Mouse (Mus musculus) CH12.LX (cell line): Measurements from ENCODE around the gene Glis3. TPM values are rescaled to one million over a fixed set of nuclear protein-coding genes. Genes with fewer than 3 reads are reported as not detected.

Experiments used
- DNase-seq: peaks from one replicate; pipeline ENCODE4 v3.0.0-alpha.2; 2013; ENCODE audit errors: extremely low read depth
- H3K27ac ChIP-seq: 2 replicates; pipeline ENCODE4 v1.5.1; 2012; ENCODE audit warnings: low read depth, mild to moderate bottlenecking, control low read depth, moderate library complexity; ENCODE audit not compliant: insufficient read depth
- H3K27me3 ChIP-seq: replicated peaks from 2 replicates; pipeline ENCODE3; 2012; ENCODE audit warnings: inconsistent platforms
- H3K36me3 ChIP-seq, 2 experiments: replicated peaks in 1 of 2; 2 replicates each; pipeline versions ENCODE3 to v1.6.1; 2012; ENCODE audit warnings: inconsistent platforms in 1 of 2, low read length in 1 of 2, mild to moderate bottlenecking in 1 of 2, mixed read lengths in 1 of 2, moderate library complexity in 1 of 2; ENCODE audit not compliant: control insufficient read depth in 1 of 2, insufficient read depth in 1 of 2
- H3K4me1 ChIP-seq, 2 experiments: 2 replicates each; pipeline ENCODE4 v1.6.1; 2012; ENCODE audit warnings: inconsistent platforms in 1 of 2, moderate library complexity in 1 of 2; ENCODE audit not compliant: insufficient read depth in 2 of 2, control insufficient read depth in 1 of 2
- H3K4me2 ChIP-seq: 2 replicates; pipeline ENCODE4 v1.6.1; 2012; ENCODE audit warnings: low read depth, mild to moderate bottlenecking, control low read depth; ENCODE audit not compliant: poor library complexity, insufficient read depth, severe bottlenecking
- H3K4me3 ChIP-seq, 3 experiments: fragments of 150-350 bp in 1 of 3; sonication (generic) in 1 of 3; replicated peaks in 1 of 3; 2 replicates each; pipeline versions ENCODE3 to v1.5.1; 2011 to 2012; ENCODE audit warnings: low read depth in 2 of 3, low read length in 2 of 3, mild to moderate bottlenecking in 2 of 3, moderate library complexity in 2 of 3, control low read depth in 1 of 3, improper control_type of control experiment in 1 of 3, inconsistent platforms in 1 of 3, mixed read lengths in 1 of 3; ENCODE audit not compliant: poor library complexity in 1 of 3
- H3K79me2 ChIP-seq: replicated peaks from 2 replicates; pipeline ENCODE4 v1.6.1; 2012; ENCODE audit warnings: mild to moderate bottlenecking, moderate library complexity; ENCODE audit not compliant: control insufficient read depth, poor library complexity, insufficient read depth, severe bottlenecking; ENCODE audit errors: extremely low read depth
- H3K9ac ChIP-seq: 2 replicates; pipeline ENCODE4 v1.6.1; 2012; ENCODE audit warnings: low read depth, mild to moderate bottlenecking, control low read depth, moderate library complexity; ENCODE audit not compliant: insufficient read depth
- H3K9me3 ChIP-seq: replicated peaks from 2 replicates; pipeline ENCODE3; 2012; ENCODE audit warnings: low read length, inconsistent platforms, mixed read lengths
- CHD2 ChIP-seq: IDR thresholded peaks from 2 replicates; pipeline ENCODE4 v1.6.1; 2011; ENCODE audit warnings: low read length, improper control_type of control experiment
- CTCF ChIP-seq, 2 experiments: IDR thresholded peaks in 1 of 2; conservative IDR thresholded peaks in 1 of 2; 2 replicates each; pipeline ENCODE4 v1.5.1; 2011 to 2012; ENCODE audit warnings: low read depth in 2 of 2, low read length in 2 of 2, improper control_type of control experiment in 1 of 2, inconsistent platforms in 1 of 2, mild to moderate bottlenecking in 1 of 2, moderate library complexity in 1 of 2
- E2F4 ChIP-seq: IDR thresholded peaks from 2 replicates; pipeline ENCODE4 v1.6.1; 2011; ENCODE audit warnings: low read depth, low read length, improper control_type of control experiment; ENCODE audit not compliant: insufficient replicate concordance
- ELF1 ChIP-seq: IDR thresholded peaks from 2 replicates; pipeline ENCODE4 v1.6.1; 2014; ENCODE audit warnings: low read depth, mild to moderate bottlenecking, inconsistent platforms, low read length, improper control_type of control experiment
- EP300 ChIP-seq: IDR thresholded peaks from 2 replicates; pipeline ENCODE4 v1.6.1; 2011; ENCODE audit warnings: low read length, improper control_type of control experiment
- ETS1 ChIP-seq: conservative IDR thresholded peaks from 2 replicates; pipeline ENCODE4 v1.6.1; 2012; ENCODE audit warnings: low read depth, mild to moderate bottlenecking, inconsistent platforms, low read length, improper control_type of control experiment, moderate library complexity
- IRF4 ChIP-seq: IDR thresholded peaks from 2 replicates; pipeline ENCODE4 v1.6.1; 2014; ENCODE audit warnings: low read depth, mild to moderate bottlenecking, inconsistent platforms, low read length, improper control_type of control experiment
- MAFK ChIP-seq: IDR thresholded peaks from 2 replicates; pipeline ENCODE4 v1.6.1; 2011; ENCODE audit warnings: low read length, improper control_type of control experiment; ENCODE audit not compliant: insufficient replicate concordance
- MAX ChIP-seq: IDR thresholded peaks from 2 replicates; pipeline ENCODE4 v1.6.1; 2011; ENCODE audit warnings: low read length, improper control_type of control experiment
- MAZ ChIP-seq: IDR thresholded peaks from 2 replicates; pipeline ENCODE4 v1.6.1; 2012; ENCODE audit warnings: low read depth, mild to moderate bottlenecking, inconsistent platforms, low read length, improper control_type of control experiment, moderate library complexity
- MEF2A ChIP-seq: IDR thresholded peaks from 2 replicates; pipeline ENCODE4 v1.6.1; 2014; ENCODE audit warnings: low read depth, mild to moderate bottlenecking, inconsistent platforms, low read length, improper control_type of control experiment, borderline replicate concordance
- MYC ChIP-seq: IDR thresholded peaks from 2 replicates; pipeline ENCODE4 v1.6.1; 2011; ENCODE audit warnings: low read depth, mild to moderate bottlenecking, improper control_type of control experiment, low read length
- NRF1 ChIP-seq: IDR thresholded peaks from 2 replicates; pipeline ENCODE4 v1.6.1; 2014; ENCODE audit warnings: low read depth, mild to moderate bottlenecking, inconsistent platforms, low read length, improper control_type of control experiment, moderate library complexity
- PAX5 ChIP-seq: IDR thresholded peaks from 2 replicates; pipeline ENCODE4 v1.6.1; 2012; ENCODE audit warnings: low read length, inconsistent platforms, mixed read lengths
- POLR2A ChIP-seq: IDR thresholded peaks from 2 replicates; pipeline ENCODE4 v1.6.1; 2011; ENCODE audit warnings: low read depth, mild to moderate bottlenecking, improper control_type of control experiment, low read length
- RAD21 ChIP-seq: IDR thresholded peaks from 2 replicates; pipeline ENCODE4 v1.6.1; 2011; ENCODE audit warnings: low read depth, mild to moderate bottlenecking, low read length, improper control_type of control experiment, moderate library complexity
- SMC3 ChIP-seq: IDR thresholded peaks from 2 replicates; pipeline ENCODE4 v1.6.1; 2011; ENCODE audit warnings: low read depth, low read length, improper control_type of control experiment
- TBP ChIP-seq: conservative IDR thresholded peaks from 2 replicates; pipeline ENCODE4 v1.6.1; 2011; ENCODE audit warnings: low read depth, low read length, improper control_type of control experiment
- TCF12 ChIP-seq: IDR thresholded peaks from 2 replicates; pipeline ENCODE4 v1.6.1; 2014; ENCODE audit warnings: low read depth, mild to moderate bottlenecking, inconsistent platforms, low read length, improper control_type of control experiment
- ZC3H11A ChIP-seq: IDR thresholded peaks from 2 replicates; pipeline ENCODE4 v1.6.1; 2012; ENCODE audit warnings: low read depth, mild to moderate bottlenecking, inconsistent platforms, low read length, improper control_type of control experiment
- ZKSCAN1 ChIP-seq: IDR thresholded peaks from 2 replicates; pipeline ENCODE4 v1.6.1; 2012; ENCODE audit warnings: low read depth, inconsistent platforms, low read length, improper control_type of control experiment, borderline replicate concordance
- ZMIZ1 ChIP-seq: IDR thresholded peaks from 2 replicates; pipeline ENCODE4 v1.6.1; 2012; ENCODE audit warnings: low read depth, mild to moderate bottlenecking, inconsistent platforms, low read length, improper control_type of control experiment
- dilution Hi-C: fragments of 300-500 bp; cut with MboI; formaldehyde crosslinking; loops from 2 replicates; pipeline ENCODE4 v1.14.3; 2020; ENCODE audit warnings: low sequenced_read_pairs; ENCODE audit not compliant: extremely low pct_unique_long_range_greater_than_20kb, extremely low pct_ligation_motif_present
- in situ Hi-C: fragments of 300-500 bp; cut with MboI; formaldehyde crosslinking; loops from 3 replicates; pipeline ENCODE4 v1.14.3; 2019; ENCODE audit warnings: low sequenced_read_pairs, low pct_ligation_motif_present, low pct_unique_long_range_greater_than_20kb, mixed read lengths
- polyA plus RNA-seq: library from polyadenylated mRNA; unstranded; fragments of >175 nt; gene quantifications from 2 replicates; pipeline ENCODE4 v1.2.1, GENCODE M21; 2012; ENCODE audit warnings: low read depth; ENCODE audit not compliant: insufficient read length
- total RNA-seq, 2 experiments: library from RNA; depleted of rRNA; stranded (reverse); fragments of 300-350 nt in 1 of 2; fragments of >200 nt in 1 of 2; gene quantifications; 2 replicates each; pipeline ENCODE4 v1.2.3; 2012 to 2014

Glis3 gene
- total and polyA plus RNA-seq, 3 experiments = not detected

GRCm38 (mm10) chr19:28273946-28274345 is 405.9 kb downstream of the Glis3 start:
- no peaks in the 10 kb centered on the region for H3K9me3 ChIP-seq
- no peaks in the 10 kb centered on the region for H3K79me2 ChIP-seq
- in situ Hi-C loops = no loop called here
- H3K27me3 ChIP-seq = no peaks in the 10 kb centered on the region
- no peak overlapping the region for H3K4me2 ChIP-seq
- no peak overlapping the region for H3K27ac ChIP-seq
- H3K4me3 ChIP-seq = no peak overlapping the region
- no peaks in the 10 kb centered on the region for H3K36me3 ChIP-seq
- DNase-seq = no peak
- peaks cover 0 to 6% of the 10 kb centered on the region in 2 experiments; a peak in 1 of 4 replicates for H3K4me1 ChIP-seq
- no peak overlapping the region for H3K9ac ChIP-seq
- dilution Hi-C loops = no loop called here
- TF ChIP-seq SMC3 (no peak), EP300 (no peak), MYC (no peak), POLR2A (no peak), ZC3H11A (no peak), NRF1 (no peak)

DNA sequence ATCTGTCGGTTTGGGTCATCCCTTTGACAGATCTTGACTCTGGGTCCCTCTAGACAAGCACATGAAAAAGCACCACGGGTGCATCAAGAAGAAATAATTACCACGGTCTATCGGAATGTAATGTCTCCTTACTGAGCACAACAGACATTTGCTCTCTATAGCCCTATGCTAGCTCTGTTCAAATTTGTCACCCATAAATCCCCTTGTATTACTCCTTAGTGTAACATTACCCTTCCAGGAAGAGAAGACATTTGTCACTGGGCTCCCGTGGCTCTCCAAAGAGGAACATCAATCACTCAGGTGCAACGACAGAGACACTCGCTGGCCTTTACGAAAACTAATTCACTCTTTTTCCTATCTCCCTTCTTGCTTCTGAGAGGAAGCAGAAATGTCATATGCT is 413.0 kb downstream of the Glis3 start:
- Histone ChIP-seq H3K4me3 (no peak overlapping the region), H3K4me2 (no peak overlapping the region), H3K27ac (no peak overlapping the region), H3K9me3 (no peaks in the 10 kb centered on the region), H3K79me2 (no peaks in the 10 kb centered on the region), H3K9ac (no peak overlapping the region), H3K36me3 (no peaks in the 10 kb centered on the region), H3K4me1 (no peaks in the 10 kb centered on the region), H3K27me3 (no peaks in the 10 kb centered on the region)
- in situ Hi-C loops = no loop called here
- dilution Hi-C loops = no loop called here
- DNase-seq = no peak
- TF ChIP-seq RAD21 = no peak
- TF ChIP-seq ZMIZ1 = no peak
- no peak for TF ChIP-seq ETS1
- no peak for TF ChIP-seq PAX5
- no peak for TF ChIP-seq IRF4
- no peak for TF ChIP-seq ZKSCAN1
- no peak for TF ChIP-seq MAX
- TF ChIP-seq TCF12 = no peak
- no peak for TF ChIP-seq CTCF (conservative IDR thresholded peaks at IDR 0.05 in 1 of 2, IDR thresholded peaks at IDR 0.05 in 1 of 2; ENCODE audit: low read depth in 2 of 2, low read length in 2 of 2)
- TF ChIP-seq MYC = no peak
- no peak for TF ChIP-seq MAZ
- no peak for TF ChIP-seq CHD2
- no peak for TF ChIP-seq TBP
- no peak for TF ChIP-seq MEF2A
- no peak for TF ChIP-seq MAFK
- no peak for TF ChIP-seq E2F4
- TF ChIP-seq ELF1 = no peak
